Mouse (Mus musculus): ENCODE data around the gene Fgf15. TPM values are rescaled to one million over a fixed set of nuclear protein-coding genes. Genes with fewer than 3 reads are reported as not detected.

The Fgf15 gene
- 0.42 and 5.3 TPM in 2 replicates for polyA plus RNA-seq (2014; fragmentation: Nextera tagmentation; extraction: Ambion mirVana)

DNA sequence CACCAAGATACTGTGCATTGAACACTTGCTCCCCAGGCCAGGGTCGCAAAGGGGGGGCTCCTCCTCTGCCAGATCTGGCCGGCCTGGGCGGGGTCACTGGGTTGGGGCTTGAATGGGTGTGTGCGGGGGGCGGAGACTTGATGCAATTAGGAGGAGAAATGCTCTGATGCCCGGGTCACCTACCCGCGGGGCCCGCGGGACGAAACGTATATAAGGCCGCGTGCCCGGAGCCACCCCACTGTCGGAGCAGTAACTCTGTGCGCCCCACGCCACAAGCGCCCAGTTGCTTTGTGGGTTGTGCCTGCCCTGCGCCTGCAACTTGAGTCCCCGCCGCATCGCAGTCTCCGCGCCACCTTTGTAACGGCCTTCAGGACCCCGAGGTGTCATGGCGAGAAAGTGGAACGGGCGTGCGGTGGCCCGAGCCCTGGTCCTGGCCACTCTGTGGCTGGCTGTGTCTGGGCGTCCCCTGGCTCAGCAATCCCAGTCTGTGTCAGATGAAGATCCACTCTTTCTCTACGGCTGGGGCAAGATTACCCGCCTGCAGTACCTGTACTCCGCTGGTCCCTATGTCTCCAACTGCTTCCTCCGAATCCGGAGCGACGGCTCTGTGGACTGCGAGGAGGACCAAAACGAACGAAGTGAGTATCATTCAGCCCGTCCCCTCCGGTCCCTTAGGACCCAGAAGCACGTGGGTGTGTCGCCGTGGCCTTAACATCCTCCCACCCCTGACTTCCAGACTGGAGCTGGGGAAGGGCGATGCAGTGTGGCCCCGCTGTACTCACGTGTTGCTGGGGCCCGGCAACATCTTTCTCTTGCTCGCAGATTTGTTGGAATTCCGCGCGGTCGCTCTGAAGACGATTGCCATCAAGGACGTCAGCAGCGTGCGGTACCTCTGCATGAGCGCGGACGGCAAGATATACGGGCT, at the start of gene Fgf15:
Fgf15 (plus strand) TSS at position 238 of the 925 bp plus-strand sequence.
- Histone ChIP-seq H3K9ac (ENCODE audit: low read depth, low read length) (peak within 1 kb of the TSS; percentile 56), H3K4me3 (ENCODE audit: low read depth, low read length) (peak within 1 kb of the TSS; percentile 44), H3K4me1 (ENCODE audit: control insufficient read depth, insufficient read depth, low read length) (peaks cover 5% of the 10 kb centered on the region), H3K4me2 (ENCODE audit: low read depth, low read length) (peak within 1 kb of the TSS; percentile 87), H3K27me3 (replicated peaks; ENCODE audit: control insufficient read depth, insufficient read depth, low read length) (peaks cover 54% of the 10 kb centered on the region), H3K27ac (replicated peaks; ENCODE audit: low read depth, low read length) (no peak within 1 kb of the TSS), H3K36me3 (ENCODE audit: control insufficient read depth, insufficient read depth, low read length) (no peaks in the 10 kb centered on the region), H3K9me3 (ENCODE audit: control insufficient read depth, low read length) (no peaks in the 10 kb centered on the region)
- peak; percentile 61 for DNase-seq (ENCODE audit: low spot score)
- WGBS, result 1% methylated on average over 47 of the region's 65 CpGs
- ATAC-seq (ENCODE audit: low read depth), result peak; percentile 41; the same call in 1 of the 2 replicates

DNA sequence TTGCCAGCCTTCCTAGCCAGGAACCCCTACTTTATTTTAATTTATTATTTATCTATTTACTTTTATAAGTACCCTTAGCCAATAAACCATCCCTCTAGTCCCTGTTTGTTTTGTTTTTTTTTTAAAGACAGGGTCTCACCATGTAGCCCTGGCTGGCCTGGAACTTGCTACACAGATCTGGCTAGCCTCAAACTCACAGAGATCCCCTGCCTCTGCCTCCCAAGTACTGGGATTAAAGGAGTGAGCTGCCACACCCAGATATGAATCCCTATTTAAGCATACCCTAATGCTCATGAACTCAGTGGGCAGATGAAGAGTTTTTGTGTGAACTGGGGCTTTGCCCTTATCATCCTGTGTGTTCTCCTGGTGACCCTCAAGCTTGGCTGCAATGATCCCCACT, 49.3 kb upstream of the Fgf15 start, which contains the start of gene Fgf4:
Fgf4 (plus strand) TSS at position 301 of the 400 bp plus-strand sequence.
- no peaks in the 10 kb centered on the region for H3K4me1 ChIP-seq (ENCODE audit: control insufficient read depth, insufficient read depth, low read length)
- no peak within 1 kb of the TSS for H3K4me2 ChIP-seq (ENCODE audit: low read depth, low read length)
- peaks cover 18% of the 10 kb centered on the region for H3K27me3 ChIP-seq (replicated peaks; ENCODE audit: control insufficient read depth, insufficient read depth, low read length)
- DNase-seq (ENCODE audit: low spot score), result no peak
- H3K36me3 ChIP-seq (ENCODE audit: control insufficient read depth, insufficient read depth, low read length), result no peaks in the 10 kb centered on the region
- no peak within 1 kb of the TSS for H3K4me3 ChIP-seq (ENCODE audit: low read depth, low read length)
- H3K9me3 ChIP-seq (ENCODE audit: control insufficient read depth, low read length), result no peaks in the 10 kb centered on the region
- H3K27ac ChIP-seq (replicated peaks; ENCODE audit: low read depth, low read length), result no peak within 1 kb of the TSS
- no peak for ATAC-seq (ENCODE audit: low read depth)
- H3K9ac ChIP-seq (ENCODE audit: low read depth, low read length), result no peak within 1 kb of the TSS

DNA sequence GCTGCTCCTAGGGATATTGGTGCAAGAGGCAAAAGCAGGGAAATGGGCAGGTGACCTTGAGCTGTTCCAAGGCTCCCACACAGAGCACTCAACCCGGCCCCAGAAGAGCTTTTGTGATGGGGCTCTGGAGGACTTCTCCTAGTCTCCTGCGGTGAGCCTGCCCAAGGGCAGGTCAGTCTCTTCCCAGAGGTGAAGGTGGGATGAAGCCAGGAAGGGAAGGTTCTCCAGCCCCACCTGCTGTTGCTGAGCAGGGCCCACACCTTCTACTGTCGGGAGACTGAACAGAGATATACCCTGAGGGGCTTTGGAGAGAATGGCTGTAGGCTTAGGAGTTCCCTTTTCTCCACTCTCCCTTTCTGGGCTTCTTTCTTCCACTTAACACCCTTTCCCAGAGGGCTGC, 45.0 kb upstream of the Fgf15 start:
- Histone ChIP-seq H3K36me3 (ENCODE audit: control insufficient read depth, insufficient read depth, low read length) (no peaks in the 10 kb centered on the region), H3K4me3 (ENCODE audit: low read depth, low read length) (no peak overlapping the region), H3K4me1 (ENCODE audit: control insufficient read depth, insufficient read depth, low read length) (no peaks in the 10 kb centered on the region), H3K9ac (ENCODE audit: low read depth, low read length) (no peak overlapping the region), H3K9me3 (ENCODE audit: control insufficient read depth, low read length) (no peaks in the 10 kb centered on the region), H3K27ac (replicated peaks; ENCODE audit: low read depth, low read length) (no peak overlapping the region), H3K27me3 (replicated peaks; ENCODE audit: control insufficient read depth, insufficient read depth, low read length) (0 out of 2 replicates have a peak, but pooled peaks cover 9% of the 10 kb centered on the region), H3K4me2 (ENCODE audit: low read depth, low read length) (no peak overlapping the region)
- WGBS, result 41% methylated on average over 3 of the region's 3 CpGs
- DNase-seq (ENCODE audit: low spot score) (no peak), ATAC-seq (ENCODE audit: low read depth) (no peak)

DNA sequence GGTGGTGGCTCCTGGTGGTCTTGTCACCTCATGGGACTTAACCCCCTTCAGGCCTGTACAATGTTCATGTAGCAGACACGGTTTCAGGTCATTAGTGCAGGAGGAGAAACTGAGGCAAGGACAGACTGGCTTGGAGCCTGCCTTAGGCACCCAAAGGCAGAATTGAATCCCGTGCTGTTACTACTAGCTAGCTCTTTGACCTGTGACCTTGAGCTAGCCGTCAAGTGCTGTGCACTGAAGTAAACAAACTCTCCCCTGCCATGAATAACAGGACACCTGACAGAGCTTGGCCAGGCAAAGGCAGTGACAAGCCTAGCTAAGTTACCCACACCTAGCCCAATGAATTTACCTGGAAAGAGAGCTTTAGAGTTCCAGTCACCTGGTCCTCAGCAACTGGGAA, 41.4 kb upstream of the Fgf15 start:
- H3K27me3 ChIP-seq (replicated peaks; ENCODE audit: control insufficient read depth, insufficient read depth, low read length), result peaks cover 17% of the 10 kb centered on the region
- no peak for ATAC-seq (ENCODE audit: low read depth)

DNA sequence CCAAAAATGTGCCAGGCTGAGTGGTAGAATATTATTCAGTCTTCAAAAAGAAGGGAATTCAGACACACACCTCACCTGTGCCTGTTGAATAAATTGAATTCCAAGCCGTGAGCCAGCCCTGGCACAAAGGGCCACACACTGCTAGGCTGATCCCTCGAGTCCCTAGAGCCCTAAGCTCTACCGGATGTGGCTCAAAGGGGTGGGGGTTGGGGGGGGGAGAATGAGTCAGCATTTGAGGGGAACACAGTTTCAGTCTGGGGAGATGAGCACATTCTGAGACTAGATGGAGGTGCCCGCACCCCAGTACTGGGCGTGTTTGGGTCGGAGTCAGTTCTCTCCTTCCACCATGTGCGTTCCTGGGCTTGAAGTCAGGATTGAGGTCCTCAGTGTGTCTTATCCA, 39.2 kb upstream of the Fgf15 start:
- Histone ChIP-seq H3K9ac (ENCODE audit: low read depth, low read length) (no peak overlapping the region), H3K4me1 (ENCODE audit: control insufficient read depth, insufficient read depth, low read length) (peaks cover 9% of the 10 kb centered on the region; the same call in 1 of the 2 replicates), H3K4me3 (ENCODE audit: low read depth, low read length) (no peak overlapping the region), H3K27ac (replicated peaks; ENCODE audit: low read depth, low read length) (no peak overlapping the region), H3K9me3 (ENCODE audit: control insufficient read depth, low read length) (no peaks in the 10 kb centered on the region), H3K4me2 (ENCODE audit: low read depth, low read length) (no peak overlapping the region), H3K36me3 (ENCODE audit: control insufficient read depth, insufficient read depth, low read length) (no peaks in the 10 kb centered on the region), H3K27me3 (replicated peaks; ENCODE audit: control insufficient read depth, insufficient read depth, low read length) (peaks cover 30% of the 10 kb centered on the region)
- no peak for DNase-seq (ENCODE audit: low spot score)
- ATAC-seq (ENCODE audit: low read depth), result no peak
- 84% methylated on average over 7 of the region's 7 CpGs for WGBS

More for the DNA sequence above, 41.4 kb upstream of the Fgf15 start:
- Histone ChIP-seq H3K9me3 (ENCODE audit: control insufficient read depth, low read length) (no peaks in the 10 kb centered on the region), H3K9ac (ENCODE audit: low read depth, low read length) (no peak overlapping the region), H3K4me2 (ENCODE audit: low read depth, low read length) (no peak overlapping the region), H3K36me3 (ENCODE audit: control insufficient read depth, insufficient read depth, low read length) (no peaks in the 10 kb centered on the region), H3K4me3 (ENCODE audit: low read depth, low read length) (no peak overlapping the region), H3K4me1 (ENCODE audit: control insufficient read depth, insufficient read depth, low read length) (no peaks in the 10 kb centered on the region), H3K27ac (replicated peaks; ENCODE audit: low read depth, low read length) (no peak overlapping the region)
- no peak for DNase-seq (ENCODE audit: low spot score)
- WGBS, result 24% methylated on average over 3 of the region's 3 CpGs

DNA sequence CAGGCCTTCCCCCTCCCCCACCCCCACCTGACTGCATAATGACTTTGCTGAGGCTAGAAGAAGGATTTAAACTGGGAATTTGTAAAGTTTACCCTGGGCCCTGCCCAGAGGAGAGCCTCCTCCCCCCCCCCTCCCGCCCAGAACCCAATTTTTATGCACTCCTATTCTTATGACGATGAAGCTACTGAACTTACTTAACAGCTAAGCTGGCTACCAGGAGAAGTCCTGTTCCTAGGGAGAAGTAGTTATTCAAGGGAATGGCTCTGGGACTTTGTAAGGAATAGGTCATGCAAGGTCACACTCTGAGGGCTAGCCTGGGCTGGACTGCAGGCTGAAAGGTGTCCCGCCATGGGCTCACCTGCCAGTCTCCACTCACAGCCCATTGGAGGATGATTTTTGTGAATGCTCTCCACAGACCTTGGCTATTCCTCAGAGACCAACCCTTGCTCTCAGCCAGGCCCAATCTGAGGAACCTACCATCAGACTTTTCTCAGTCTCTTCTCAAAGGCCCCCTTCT, 38.4 kb upstream of the Fgf15 start:
- peaks cover 9% of the 10 kb centered on the region; the same call in 1 of the 2 replicates for H3K4me1 ChIP-seq (ENCODE audit: control insufficient read depth, insufficient read depth, low read length)
- DNase-seq (ENCODE audit: low spot score), result no peak
- no peak for ATAC-seq (ENCODE audit: low read depth)
- no peak overlapping the region for H3K4me2 ChIP-seq (ENCODE audit: low read depth, low read length)
- H3K9me3 ChIP-seq (ENCODE audit: control insufficient read depth, low read length), result no peaks in the 10 kb centered on the region
- H3K27me3 ChIP-seq (replicated peaks; ENCODE audit: control insufficient read depth, insufficient read depth, low read length), result peaks cover 37% of the 10 kb centered on the region
- H3K36me3 ChIP-seq (ENCODE audit: control insufficient read depth, insufficient read depth, low read length), result no peaks in the 10 kb centered on the region
- H3K9ac ChIP-seq (ENCODE audit: low read depth, low read length), result no peak overlapping the region
- 69% methylated on average over 3 of the region's 3 CpGs for WGBS
- no peak overlapping the region for H3K27ac ChIP-seq (replicated peaks; ENCODE audit: low read depth, low read length)
- no peak overlapping the region for H3K4me3 ChIP-seq (ENCODE audit: low read depth, low read length)

DNA sequence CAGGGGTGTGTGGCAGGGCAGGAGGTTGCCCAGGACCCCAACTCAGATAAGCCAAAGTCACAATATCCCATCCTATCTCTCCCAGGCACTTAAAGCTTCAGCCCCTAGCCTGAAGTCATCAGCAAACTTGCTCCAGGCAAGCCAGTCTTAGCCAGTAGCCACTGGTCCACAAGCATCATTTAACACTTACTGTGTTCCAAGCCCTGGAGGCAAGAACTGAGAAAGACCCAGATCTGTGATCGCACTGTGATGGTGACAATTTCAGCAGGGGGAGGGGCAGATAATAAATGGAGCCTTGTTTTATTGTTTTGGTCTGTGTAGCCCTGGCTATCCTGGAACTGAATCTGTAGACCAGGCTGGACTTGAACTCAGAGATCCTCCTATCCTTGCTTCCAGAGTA, 37.6 kb upstream of the Fgf15 start:
- Histone ChIP-seq H3K4me3 (ENCODE audit: low read depth, low read length) (no peak overlapping the region), H3K27me3 (replicated peaks; ENCODE audit: control insufficient read depth, insufficient read depth, low read length) (peaks cover 45% of the 10 kb centered on the region), H3K36me3 (ENCODE audit: control insufficient read depth, insufficient read depth, low read length) (no peaks in the 10 kb centered on the region), H3K4me1 (ENCODE audit: control insufficient read depth, insufficient read depth, low read length) (peaks cover 9% of the 10 kb centered on the region; the same call in 1 of the 2 replicates), H3K27ac (replicated peaks; ENCODE audit: low read depth, low read length) (no peak overlapping the region), H3K4me2 (ENCODE audit: low read depth, low read length) (no peak overlapping the region), H3K9ac (ENCODE audit: low read depth, low read length) (no peak overlapping the region), H3K9me3 (ENCODE audit: control insufficient read depth, low read length) (no peaks in the 10 kb centered on the region)
- 86% methylated on average over 1 of the region's 1 CpGs for WGBS
- no peak for ATAC-seq (ENCODE audit: low read depth)
- DNase-seq (ENCODE audit: low spot score), result no peak

DNA sequence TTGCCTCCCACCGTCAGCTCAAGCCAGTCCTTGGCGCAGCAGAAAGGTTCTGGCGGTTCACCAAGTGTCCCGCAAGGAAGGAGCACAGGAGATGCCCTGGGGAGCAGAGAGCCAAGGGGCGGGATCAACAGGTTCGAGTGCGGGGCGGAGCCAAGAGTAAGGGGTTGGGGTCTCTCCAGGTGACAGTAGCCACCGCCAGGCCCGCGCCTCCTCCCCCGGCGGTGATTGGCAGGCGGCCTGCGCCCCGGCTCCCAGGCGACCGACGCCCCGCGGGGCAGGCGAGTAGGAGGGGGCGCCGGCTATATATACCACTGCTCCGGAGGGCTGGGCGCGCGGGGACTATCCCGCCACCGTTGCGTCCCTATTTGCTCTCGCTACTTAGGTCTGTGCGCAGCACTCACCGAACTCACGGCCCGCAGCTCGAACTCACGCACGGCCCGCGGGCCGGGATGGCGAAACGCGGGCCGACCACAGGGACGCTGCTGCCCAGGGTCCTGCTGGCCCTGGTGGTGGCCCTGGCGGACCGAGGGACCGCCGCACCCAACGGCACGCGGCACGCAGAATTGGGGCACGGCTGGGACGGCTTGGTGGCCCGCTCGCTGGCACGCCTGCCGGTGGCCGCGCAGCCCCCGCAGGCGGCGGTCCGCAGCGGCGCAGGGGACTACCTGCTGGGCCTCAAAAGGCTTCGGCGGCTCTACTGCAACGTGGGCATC, 35.1 kb upstream of the Fgf15 start:
- Histone ChIP-seq H3K36me3 (ENCODE audit: control insufficient read depth, insufficient read depth, low read length) (no peaks in the 10 kb centered on the region), H3K4me3 (ENCODE audit: low read depth, low read length) (peak overlapping the region; percentile 27), H3K27me3 (replicated peaks; ENCODE audit: control insufficient read depth, insufficient read depth, low read length) (peaks cover 69% of the 10 kb centered on the region), H3K27ac (replicated peaks; ENCODE audit: low read depth, low read length) (no peak overlapping the region), H3K9ac (ENCODE audit: low read depth, low read length) (no peak overlapping the region), H3K9me3 (ENCODE audit: control insufficient read depth, low read length) (no peaks in the 10 kb centered on the region), H3K4me2 (ENCODE audit: low read depth, low read length) (peak overlapping the region; percentile 29), H3K4me1 (ENCODE audit: control insufficient read depth, insufficient read depth, low read length) (peaks cover 9% of the 10 kb centered on the region; the same call in 1 of the 2 replicates)
- WGBS, result 0% methylated on average over 8 of the region's 72 CpGs
- DNase-seq (ENCODE audit: low spot score) (no peak), ATAC-seq (ENCODE audit: low read depth) (no peak)
